Mouse (Mus musculus): Measurements from ENCODE around the gene Lrrc45. TPM values are rescaled to one million over a fixed set of nuclear protein-coding genes. Genes with fewer than 3 reads are reported as not detected.

The Lrrc45 gene
- polyA plus RNA-seq, 1 experiment from 2014 or later: 65.9 TPM

DNA sequence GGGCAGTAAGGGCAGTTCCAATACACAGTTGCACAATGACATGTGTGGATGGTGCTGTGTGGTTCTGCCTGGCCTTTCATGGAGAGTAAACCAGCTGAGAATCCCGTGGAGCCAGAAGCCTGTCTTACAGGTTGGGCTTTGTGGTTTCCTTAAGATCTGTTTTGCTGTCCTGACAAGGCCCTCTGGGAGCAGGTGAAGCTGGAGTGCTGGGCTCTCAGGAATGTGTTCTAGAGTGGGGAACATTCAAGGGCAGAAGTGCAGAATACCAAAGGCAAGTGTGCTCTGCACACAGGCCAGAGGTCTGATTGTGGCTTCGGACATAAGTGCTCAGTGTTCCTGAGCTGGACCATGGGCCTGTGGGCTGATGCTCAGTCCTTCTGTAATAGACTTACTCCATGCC lies 29.1 kb upstream of the Lrrc45 start:
- H3K36me3 ChIP-seq: peaks cover 78% of the 10 kb centered on the region
- WGBS: 72% methylated on average over 2 of the region's 2 CpGs
- H3K4me2 ChIP-seq: no peak overlapping the region
- H3K4me1 ChIP-seq: 0 out of 2 replicates have a peak, but pooled peaks cover 7% of the 10 kb centered on the region
- no peaks in the 10 kb centered on the region for H3K9me3 ChIP-seq
- H3K27ac ChIP-seq: no peak overlapping the region
- H3K4me3 ChIP-seq: no peak overlapping the region
- no peaks in the 10 kb centered on the region for H3K27me3 ChIP-seq
- H3K9ac ChIP-seq: no peak overlapping the region
- ATAC-seq (ENCODE audit: insufficient number of reproducible peaks, low FRiP score, low TSS enrichment, low read depth): no peak

DNA sequence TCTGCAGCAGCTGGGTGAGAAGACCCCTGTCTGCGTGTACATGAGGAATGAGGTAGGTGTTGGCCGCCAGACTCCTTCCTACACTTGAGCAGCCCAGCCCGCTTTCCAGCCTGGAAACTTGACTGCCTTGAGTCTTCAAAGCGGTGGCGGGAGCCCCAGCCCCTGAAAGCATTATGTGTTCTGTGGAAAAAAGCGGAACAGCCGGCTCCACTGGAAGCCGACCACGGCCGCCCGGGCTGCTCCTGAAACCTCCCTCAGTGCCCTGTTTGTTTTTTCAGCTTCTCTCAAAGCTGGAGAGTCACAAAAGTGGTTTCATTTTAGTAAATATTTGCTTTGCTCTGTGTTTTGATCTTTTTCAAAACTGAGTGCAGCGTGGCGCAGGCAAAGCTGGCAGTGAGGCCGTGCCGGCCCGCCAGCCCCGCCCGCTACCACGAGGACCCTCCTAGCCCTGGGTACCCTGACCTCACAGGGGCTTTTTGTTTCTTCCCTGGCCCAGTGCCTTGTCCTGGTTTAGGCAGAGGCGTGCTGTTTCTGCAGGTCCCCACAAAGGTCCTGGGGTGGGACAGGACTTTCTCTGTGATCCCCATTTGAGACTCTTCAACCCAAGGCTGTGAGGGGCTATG lies 27.0 kb upstream of the Lrrc45 start:
- Histone ChIP-seq H3K4me2 (no peak overlapping the region), H3K9ac (no peak overlapping the region), H3K27ac (peak overlapping the region; percentile 77), H3K36me3 (peaks cover 72% of the 10 kb centered on the region), H3K9me3 (no peaks in the 10 kb centered on the region), H3K27me3 (no peaks in the 10 kb centered on the region), H3K4me3 (no peak overlapping the region), H3K4me1 (0 out of 2 replicates have a peak, but pooled peaks cover 7% of the 10 kb centered on the region)
- ATAC-seq (ENCODE audit: insufficient number of reproducible peaks, low FRiP score, low TSS enrichment, low read depth): peak; percentile 60; the same call in 1 of the 2 replicates
- WGBS: 64% methylated on average over 20 of the region's 20 CpGs

DNA sequence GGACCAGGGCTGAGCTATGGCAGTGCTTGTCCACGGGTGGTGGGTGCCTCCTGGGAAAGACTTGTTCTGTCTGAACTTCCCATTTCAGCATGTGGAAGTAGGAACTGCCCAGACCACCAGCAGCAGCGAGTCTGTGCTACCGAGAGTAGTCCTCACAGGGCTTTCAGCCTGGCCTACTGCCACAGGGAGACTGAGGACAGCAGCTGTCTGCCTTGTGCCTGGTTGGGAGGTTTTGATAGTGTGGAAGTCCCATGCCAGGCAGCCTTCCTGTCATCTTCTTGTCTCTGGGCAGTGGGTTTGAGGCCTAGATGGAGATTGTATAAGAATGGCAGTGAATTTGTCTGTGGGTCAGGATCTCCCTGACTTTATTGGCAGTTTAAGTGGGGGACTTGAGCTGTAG lies 24.4 kb upstream of the Lrrc45 start:
- Histone ChIP-seq H3K36me3 (peaks cover 61% of the 10 kb centered on the region), H3K27ac (no peak overlapping the region), H3K4me3 (no peak overlapping the region), H3K27me3 (no peaks in the 10 kb centered on the region), H3K9me3 (no peaks in the 10 kb centered on the region), H3K4me2 (no peak overlapping the region), H3K9ac (no peak overlapping the region), H3K4me1 (0 out of 2 replicates have a peak, but pooled peaks cover 8% of the 10 kb centered on the region)
- ATAC-seq (ENCODE audit: insufficient number of reproducible peaks, low FRiP score, low TSS enrichment, low read depth): no peak
- 82% methylated on average over 3 of the region's 3 CpGs for WGBS

GRCm38 (mm10) chr11:120692471-120693011 lies 21.2 kb upstream of the Lrrc45 start:
- Histone ChIP-seq H3K27me3 (no peaks in the 10 kb centered on the region), H3K4me2 (no peak overlapping the region), H3K4me3 (no peak overlapping the region), H3K4me1 (peaks cover 20% of the 10 kb centered on the region), H3K36me3 (peaks cover 45% of the 10 kb centered on the region), H3K27ac (no peak overlapping the region), H3K9ac (no peak overlapping the region), H3K9me3 (no peaks in the 10 kb centered on the region)
- ATAC-seq (ENCODE audit: insufficient number of reproducible peaks, low FRiP score, low TSS enrichment, low read depth): no peak
- WGBS: 78% methylated on average over 4 of the region's 4 CpGs

- H3K4me2 ChIP-seq: no peak overlapping the region
- H3K27ac ChIP-seq: no peak overlapping the region
- ATAC-seq (ENCODE audit: insufficient number of reproducible peaks, low FRiP score, low TSS enrichment, low read depth): no peak
- H3K9me3 ChIP-seq: no peaks in the 10 kb centered on the region
- WGBS: 79% methylated on average over 3 of the region's 3 CpGs
- H3K36me3 ChIP-seq: peaks cover 42% of the 10 kb centered on the region
- no peak overlapping the region for H3K4me3 ChIP-seq
- no peak overlapping the region for H3K9ac ChIP-seq
- peaks cover 29% of the 10 kb centered on the region for H3K4me1 ChIP-seq
- no peaks in the 10 kb centered on the region for H3K27me3 ChIP-seq
Measured at GRCm38 (mm10) chr11:120693461-120693860, 20.3 kb upstream of the Lrrc45 start.

- Histone ChIP-seq H3K4me2 (no peak overlapping the region), H3K9ac (no peak overlapping the region), H3K27ac (peak overlapping the region; percentile 57), H3K4me3 (no peak overlapping the region), H3K9me3 (no peaks in the 10 kb centered on the region), H3K27me3 (no peaks in the 10 kb centered on the region), H3K4me1 (peaks cover 30% of the 10 kb centered on the region), H3K36me3 (peaks cover 39% of the 10 kb centered on the region)
- WGBS: 13% methylated on average over 4 of the region's 4 CpGs
- ATAC-seq (ENCODE audit: insufficient number of reproducible peaks, low FRiP score, low TSS enrichment, low read depth): peak; percentile 35; the same call in 1 of the 2 replicates
Measured at GRCm38 (mm10) chr11:120695184-120695583, 18.5 kb upstream of the Lrrc45 start.

GRCm38 (mm10) chr11:120695641-120696040 lies 18.1 kb upstream of the Lrrc45 start:
- peaks cover 30% of the 10 kb centered on the region for H3K4me1 ChIP-seq
- 20% methylated on average over 12 of the region's 12 CpGs for WGBS
- H3K9ac ChIP-seq: no peak overlapping the region
- H3K27ac ChIP-seq: peak overlapping the region; percentile 57; the same call in 1 of the 2 replicates
- no peak overlapping the region for H3K4me3 ChIP-seq
- no peak overlapping the region for H3K4me2 ChIP-seq
- peak; percentile 7; the same call in 1 of the 2 replicates for ATAC-seq (ENCODE audit: insufficient number of reproducible peaks, low FRiP score, low TSS enrichment, low read depth)
- no peaks in the 10 kb centered on the region for H3K9me3 ChIP-seq
- no peaks in the 10 kb centered on the region for H3K27me3 ChIP-seq
- peaks cover 34% of the 10 kb centered on the region for H3K36me3 ChIP-seq

- Histone ChIP-seq H3K9me3 (no peaks in the 10 kb centered on the region), H3K9ac (no peak overlapping the region), H3K4me3 (no peak overlapping the region), H3K27me3 (no peaks in the 10 kb centered on the region), H3K4me2 (no peak overlapping the region), H3K27ac (no peak overlapping the region), H3K36me3 (peaks cover 35% of the 10 kb centered on the region), H3K4me1 (peaks cover 30% of the 10 kb centered on the region)
- ATAC-seq (ENCODE audit: insufficient number of reproducible peaks, low FRiP score, low TSS enrichment, low read depth): no peak
- WGBS: 88% methylated on average over 6 of the region's 6 CpGs
Measured at GRCm38 (mm10) chr11:120696568-120696967, 17.2 kb upstream of the Lrrc45 start.

DNA sequence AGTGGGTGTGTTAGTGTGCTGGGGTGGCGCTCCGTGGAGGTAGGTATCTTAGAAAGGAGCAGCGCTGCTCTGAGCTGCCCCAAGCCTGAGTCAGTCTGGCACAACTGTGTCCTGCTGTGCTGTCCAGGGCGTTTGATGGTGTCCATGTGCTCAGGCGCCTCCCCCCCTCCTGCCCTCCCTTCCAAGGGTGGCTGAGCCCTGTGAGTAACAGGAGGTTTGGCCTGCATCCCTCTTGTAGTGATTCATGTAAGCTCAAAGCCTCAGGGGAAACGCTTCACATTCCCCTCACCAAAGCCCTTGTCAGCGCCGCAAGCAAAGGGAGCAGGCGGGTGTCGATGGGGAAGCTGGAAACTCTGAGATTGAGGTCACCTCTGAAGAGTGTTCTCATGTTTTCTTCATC lies 16.0 kb upstream of the Lrrc45 start:
- ATAC-seq (ENCODE audit: insufficient number of reproducible peaks, low FRiP score, low TSS enrichment, low read depth): no peak
- Histone ChIP-seq H3K27ac (no peak overlapping the region), H3K4me3 (no peak overlapping the region), H3K27me3 (no peaks in the 10 kb centered on the region), H3K36me3 (peaks cover 42% of the 10 kb centered on the region), H3K4me1 (peaks cover 30% of the 10 kb centered on the region), H3K9ac (no peak overlapping the region), H3K9me3 (no peaks in the 10 kb centered on the region), H3K4me2 (no peak overlapping the region)
- 34% methylated on average over 10 of the region's 10 CpGs for whole genome bisulfite sequencing

DNA sequence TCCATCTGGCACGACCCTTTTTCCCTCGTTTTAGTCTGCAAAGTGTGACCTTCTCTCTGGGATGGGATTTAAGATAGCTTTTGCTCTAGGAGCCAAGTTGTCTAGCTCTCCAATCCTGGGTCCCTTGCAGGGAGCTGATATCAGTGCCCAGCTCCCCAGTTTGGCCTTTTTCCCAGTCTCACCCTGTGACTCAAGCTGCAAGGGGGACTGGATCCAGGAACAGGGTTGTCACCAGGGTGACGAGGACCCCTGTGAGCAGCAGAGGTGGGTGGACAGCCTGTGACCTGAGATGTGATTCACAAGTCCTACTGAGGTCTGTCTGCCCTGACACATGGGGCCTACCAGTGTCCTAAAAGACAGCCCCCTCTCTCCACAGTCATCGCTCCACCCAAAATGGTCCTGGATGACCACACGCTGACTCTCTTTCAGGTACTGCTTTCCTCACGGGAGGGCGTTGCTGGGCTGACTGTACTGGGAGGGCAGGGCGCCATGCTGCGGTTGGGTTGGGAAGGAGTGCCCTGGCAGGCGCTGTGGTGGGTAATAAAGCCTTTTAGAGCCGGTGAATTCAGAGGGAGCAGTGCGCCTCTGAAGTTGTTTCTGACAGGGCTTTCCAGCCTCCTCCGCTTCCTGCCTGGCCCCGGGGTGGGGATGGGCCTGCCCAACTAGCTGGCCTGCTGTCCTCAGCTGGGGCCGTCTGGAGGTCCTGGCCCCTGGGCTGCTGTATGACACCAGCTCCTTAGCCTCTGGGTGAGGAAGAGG lies 9.8 kb upstream of the Lrrc45 start:
- 30% methylated on average over 15 of the region's 15 CpGs for WGBS
- Histone ChIP-seq H3K9me3 (no peaks in the 10 kb centered on the region), H3K4me2 (no peak overlapping the region), H3K4me3 (no peak overlapping the region), H3K4me1 (peaks cover 56% of the 10 kb centered on the region), H3K36me3 (peaks cover 31% of the 10 kb centered on the region), H3K9ac (0 out of 2 replicates have a peak overlapping the region, but pooled peaks have one; percentile 0), H3K27me3 (no peaks in the 10 kb centered on the region), H3K27ac (peak overlapping the region; percentile 39)
- peak; percentile 32; the same call in 1 of the 2 replicates for ATAC-seq (ENCODE audit: insufficient number of reproducible peaks, low FRiP score, low TSS enrichment, low read depth)

- Histone ChIP-seq H3K27ac (peak overlapping the region; percentile 39), H3K4me1 (peaks cover 59% of the 10 kb centered on the region), H3K9ac (0 out of 2 replicates have a peak overlapping the region, but pooled peaks have one; percentile 15), H3K4me2 (no peak overlapping the region), H3K36me3 (peaks cover 34% of the 10 kb centered on the region), H3K27me3 (no peaks in the 10 kb centered on the region), H3K4me3 (no peak overlapping the region), H3K9me3 (no peaks in the 10 kb centered on the region)
- WGBS: 26% methylated on average over 8 of the region's 8 CpGs
- no peak for ATAC-seq (ENCODE audit: insufficient number of reproducible peaks, low FRiP score, low TSS enrichment, low read depth)
Measured at GRCm38 (mm10) chr11:120704486-120705325, 9.0 kb upstream of the Lrrc45 start.

All from limb, embryonic 15.5 days (tissue).